Mouse (Mus musculus) hindbrain, embryonic 14.5 days (tissue): ENCODE measurements at regions not wholly inside any gene's neighbourhood (a gene's known extent, or its start where the extent isn't known, plus 50 kb on each side); places are given as distances from the start of the nearest gene placed in this dataset.

Experiments
- ATAC-seq: fragments of 200-750 bp; cut with Nextera tagmentation; 2 replicates; pipeline ENCODE4 v1.8.0; 2017; ENCODE audit warnings: moderate number of reproducible peaks, mild to moderate bottlenecking, moderate TSS enrichment, moderate library complexity; ENCODE audit not compliant: low FRiP score
- DNase-seq: peaks from one replicate; pipeline ENCODE4 v3.0.0-alpha.2; 2015; ENCODE audit warnings: low spot score
- H3K27ac ChIP-seq: fragments of 300-500 bp; sonication (generic); 2 replicates; pipeline ENCODE4 v1.5.1; 2014; ENCODE audit warnings: mild to moderate bottlenecking, moderate library complexity
- H3K27me3 ChIP-seq: fragments of 300-500 bp; sonication (generic); 2 replicates; pipeline ENCODE4 v1.6.1; 2014; ENCODE audit warnings: mild to moderate bottlenecking, low read length, mixed read lengths; ENCODE audit not compliant: control insufficient read depth, insufficient read depth
- H3K36me3 ChIP-seq: fragments of 300-500 bp; sonication (generic); replicated peaks from 2 replicates; pipeline ENCODE4 v1.6.1; 2014; ENCODE audit not compliant: control insufficient read depth, insufficient read depth
- H3K4me1 ChIP-seq: fragments of 300-500 bp; sonication (generic); replicated peaks from 2 replicates; pipeline ENCODE4 v1.6.1; 2014; ENCODE audit warnings: antibody characterized with exemption, low read length, mixed read lengths; ENCODE audit not compliant: control insufficient read depth, insufficient read depth
- H3K4me2 ChIP-seq: fragments of 300-500 bp; sonication (generic); replicated peaks from 2 replicates; pipeline ENCODE4 v1.6.1; 2014; ENCODE audit warnings: mild to moderate bottlenecking, moderate library complexity
- H3K4me3 ChIP-seq: fragments of 300-500 bp; sonication (generic); replicated peaks from 2 replicates; pipeline ENCODE4 v1.5.1; 2014; ENCODE audit warnings: mild to moderate bottlenecking, low read length
- H3K9ac ChIP-seq: fragments of 300-500 bp; sonication (generic); 2 replicates; pipeline ENCODE4 v1.6.1; 2014
- H3K9me3 ChIP-seq: fragments of 300-500 bp; sonication (generic); 2 replicates; pipeline ENCODE4 v1.6.1; 2016; ENCODE audit warnings: low read length; ENCODE audit not compliant: control insufficient read depth
- WGBS: fragments of 180-500 bp; shearing (Covaris S2); extraction: QIAGEN DNeasy Blood & Tissue Kit; methylation state at CpG from one replicate; pipeline ENCODE4 v1.1.7; 2014; 5-methylcytosine and 5-hydroxymethylcytosine counted together

DNA sequence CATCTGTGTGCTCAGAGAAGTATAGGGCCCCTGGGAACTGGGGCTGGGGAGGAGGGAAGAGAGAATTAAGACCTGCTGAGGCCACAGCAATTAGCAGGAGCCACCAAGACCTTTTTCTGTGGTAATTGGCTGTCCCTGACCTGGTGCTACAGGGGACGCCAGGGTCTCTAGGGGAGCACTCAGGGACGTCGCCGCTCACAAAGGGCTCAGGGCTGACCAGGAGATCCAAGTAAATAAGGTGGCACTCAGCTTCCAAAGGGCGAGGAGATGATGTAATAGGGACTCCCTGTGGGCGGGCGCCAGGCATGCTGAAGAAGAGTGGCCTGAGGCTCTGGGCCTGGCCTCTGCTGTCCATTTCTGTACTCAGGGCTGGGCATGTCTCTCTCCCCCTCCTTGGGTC is 363.2 kb upstream of the 3110018I06Rik start:
- WGBS, result 76% methylated on average over 7 of the region's 7 CpGs
- H3K9me3 ChIP-seq, result no peaks in the 10 kb centered on the region
- H3K27ac ChIP-seq, result no peak overlapping the region
- H3K4me1 ChIP-seq, result no peaks in the 10 kb centered on the region; the same call in 1 of the 2 replicates
- H3K9ac ChIP-seq, result no peak overlapping the region
- ATAC-seq (no peak), DNase-seq (no peak)
- no peaks in the 10 kb centered on the region for H3K36me3 ChIP-seq
- H3K27me3 ChIP-seq, result no peaks in the 10 kb centered on the region
- H3K4me2 ChIP-seq, result no peak overlapping the region
- H3K4me3 ChIP-seq, result no peak overlapping the region

- Histone ChIP-seq H3K36me3 (no peaks in the 10 kb centered on the region), H3K27ac (no peak overlapping the region), H3K4me3 (no peak overlapping the region), H3K9ac (no peak overlapping the region), H3K4me1 (no peaks in the 10 kb centered on the region; the same call in 1 of the 2 replicates), H3K9me3 (no peaks in the 10 kb centered on the region), H3K4me2 (no peak overlapping the region), H3K27me3 (no peaks in the 10 kb centered on the region)
- 75% methylated on average over 10 of the region's 10 CpGs for WGBS
- ATAC-seq (no peak), DNase-seq (no peak)
Measured at GRCm38 (mm10) chr12:107126056-107126455, 362.4 kb upstream of the 3110018I06Rik start.

- ATAC-seq, result no peak
- Histone ChIP-seq H3K36me3 (no peaks in the 10 kb centered on the region), H3K4me1 (no peaks in the 10 kb centered on the region; the same call in 1 of the 2 replicates), H3K27ac (no peak overlapping the region), H3K4me3 (no peak overlapping the region), H3K9me3 (no peaks in the 10 kb centered on the region), H3K4me2 (no peak overlapping the region), H3K9ac (no peak overlapping the region), H3K27me3 (no peaks in the 10 kb centered on the region)
- no peak for DNase-seq
- WGBS, result 87% methylated on average over 3 of the region's 3 CpGs
Measured at GRCm38 (mm10) chr12:107127591-107127990, 360.8 kb upstream of the 3110018I06Rik start.

- Histone ChIP-seq H3K27me3 (no peaks in the 10 kb centered on the region), H3K9ac (no peak overlapping the region), H3K4me1 (peaks cover 5% of the 10 kb centered on the region; the same call in 1 of the 2 replicates), H3K4me2 (no peak overlapping the region), H3K9me3 (no peaks in the 10 kb centered on the region), H3K36me3 (no peaks in the 10 kb centered on the region), H3K4me3 (no peak overlapping the region), H3K27ac (0 out of 2 replicates have a peak overlapping the region, but pooled peaks have one; percentile 12)
- ATAC-seq (no peak), DNase-seq (no peak)
- WGBS, result 64% methylated on average over 6 of the region's 6 CpGs
Measured at GRCm38 (mm10) chr12:107129232-107129631, 359.2 kb upstream of the 3110018I06Rik start.

- ATAC-seq, result no peak
- Histone ChIP-seq H3K4me3 (no peak overlapping the region), H3K9me3 (no peaks in the 10 kb centered on the region), H3K9ac (no peak overlapping the region), H3K27ac (no peak overlapping the region), H3K4me2 (no peak overlapping the region), H3K27me3 (no peaks in the 10 kb centered on the region), H3K36me3 (no peaks in the 10 kb centered on the region), H3K4me1 (peaks cover 5% of the 10 kb centered on the region; the same call in 1 of the 2 replicates)
- WGBS, result 84% methylated on average over 7 of the region's 7 CpGs
- DNase-seq, result no peak
Measured at GRCm38 (mm10) chr12:107131351-107131750, 357.1 kb upstream of the 3110018I06Rik start.

GRCm38 (mm10) chr12:107131841-107132240 is 356.6 kb upstream of the 3110018I06Rik start:
- Histone ChIP-seq H3K27ac (no peak overlapping the region), H3K4me2 (no peak overlapping the region), H3K9ac (no peak overlapping the region), H3K27me3 (no peaks in the 10 kb centered on the region), H3K9me3 (no peaks in the 10 kb centered on the region), H3K36me3 (no peaks in the 10 kb centered on the region), H3K4me1 (peaks cover 5% of the 10 kb centered on the region; the same call in 1 of the 2 replicates), H3K4me3 (no peak overlapping the region)
- 76% methylated on average over 6 of the region's 6 CpGs for WGBS
- ATAC-seq, result no peak
- no peak for DNase-seq

DNA sequence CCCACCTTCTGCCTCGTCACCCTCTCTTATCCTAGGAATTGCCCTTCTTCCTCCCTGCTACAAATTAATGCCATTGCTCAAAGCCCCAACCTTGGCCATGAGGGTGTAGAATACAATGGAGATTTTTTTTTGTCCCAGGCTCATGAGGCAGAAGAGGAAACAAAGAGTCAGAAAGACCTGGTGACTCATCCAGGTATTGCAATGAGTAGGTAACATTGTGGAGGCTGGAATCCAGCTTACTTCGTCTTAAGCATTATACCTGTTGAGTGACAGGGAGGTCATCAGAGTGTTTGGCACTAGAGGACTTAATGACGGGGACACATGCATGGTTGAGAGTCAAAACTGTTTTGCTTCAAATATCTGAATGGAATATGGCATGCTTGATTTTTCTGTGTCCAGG is 355.9 kb upstream of the 3110018I06Rik start:
- 86% methylated on average over 3 of the region's 3 CpGs for WGBS
- H3K4me2 ChIP-seq, result no peak overlapping the region
- peaks cover 5% of the 10 kb centered on the region; the same call in 1 of the 2 replicates for H3K4me1 ChIP-seq
- no peak overlapping the region for H3K9ac ChIP-seq
- no peak overlapping the region for H3K27ac ChIP-seq
- H3K27me3 ChIP-seq, result no peaks in the 10 kb centered on the region
- no peaks in the 10 kb centered on the region for H3K36me3 ChIP-seq
- H3K4me3 ChIP-seq, result no peak overlapping the region
- no peak for DNase-seq
- ATAC-seq, result no peak
- H3K9me3 ChIP-seq, result no peaks in the 10 kb centered on the region

- no peaks in the 10 kb centered on the region for H3K9me3 ChIP-seq
- H3K27ac ChIP-seq, result no peak overlapping the region
- WGBS, result 86% methylated on average over 3 of the region's 3 CpGs
- H3K4me2 ChIP-seq, result no peak overlapping the region
- no peaks in the 10 kb centered on the region for H3K36me3 ChIP-seq
- DNase-seq (no peak), ATAC-seq (no peak)
- H3K4me3 ChIP-seq, result no peak overlapping the region
- H3K9ac ChIP-seq, result no peak overlapping the region
- 0 out of 2 replicates have a peak, but pooled peaks cover 5% of the 10 kb centered on the region for H3K4me1 ChIP-seq
- H3K27me3 ChIP-seq, result no peaks in the 10 kb centered on the region
Measured at GRCm38 (mm10) chr12:107134353-107134752, 354.1 kb upstream of the 3110018I06Rik start.

DNA sequence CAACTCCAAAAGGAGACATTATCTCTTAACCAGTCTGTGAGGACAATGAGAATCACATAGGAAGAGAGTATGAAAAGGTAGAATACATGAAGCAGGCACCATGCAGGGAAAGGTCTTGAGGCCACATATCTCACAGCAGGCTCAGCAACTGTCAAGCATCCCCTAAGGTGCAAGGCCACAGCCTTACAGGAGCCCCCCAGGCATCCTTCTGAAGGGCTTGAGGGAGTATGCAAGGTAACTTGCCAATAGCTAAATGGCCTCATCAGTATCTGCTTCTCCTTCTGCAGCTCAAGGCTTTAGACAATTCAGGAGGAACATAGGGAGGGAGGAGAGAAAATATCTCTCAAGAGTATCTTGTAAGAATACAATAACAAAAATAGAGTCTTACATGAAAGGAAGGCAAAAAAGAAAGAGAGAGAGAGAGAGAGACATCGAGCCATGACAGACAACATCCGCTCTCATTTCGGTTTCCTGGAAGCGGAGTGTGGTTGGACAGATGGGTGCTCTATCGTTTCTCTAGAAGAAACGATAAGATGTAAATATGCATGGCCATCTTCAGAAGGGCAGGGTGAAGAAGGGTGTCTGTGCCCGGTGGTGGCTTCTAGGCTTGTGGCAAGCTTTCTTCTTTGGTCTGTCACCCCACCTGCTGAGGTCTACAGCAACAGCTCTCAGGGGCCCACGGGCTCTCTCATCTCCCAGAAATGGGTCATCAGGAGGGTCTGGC is 349.6 kb upstream of the 3110018I06Rik start:
- 0 out of 2 replicates have a peak, but pooled peaks cover 3% of the 10 kb centered on the region for H3K4me1 ChIP-seq
- DNase-seq, result no peak
- no peak overlapping the region for H3K4me3 ChIP-seq
- 93% methylated on average over 8 of the region's 8 CpGs for WGBS
- no peak overlapping the region for H3K27ac ChIP-seq
- H3K9me3 ChIP-seq, result no peaks in the 10 kb centered on the region
- H3K27me3 ChIP-seq, result no peaks in the 10 kb centered on the region
- no peaks in the 10 kb centered on the region for H3K36me3 ChIP-seq
- H3K9ac ChIP-seq, result no peak overlapping the region
- H3K4me2 ChIP-seq, result no peak overlapping the region
- no peak for ATAC-seq
